Mouse (Mus musculus) lung, adult 18-20 months (tissue): ENCODE results near the gene Ddit4.
A peak's percentile ranks its signal among the peaks of the same experiment; 100 is the strongest.

ENCODE experiments used
- DNase-seq, 2 experiments: peaks; one replicate each; pipeline ENCODE4 v3.0.0; 2022; ENCODE audit warnings: mixed read lengths in 2 of 2

Ddit4 gene

DNA sequence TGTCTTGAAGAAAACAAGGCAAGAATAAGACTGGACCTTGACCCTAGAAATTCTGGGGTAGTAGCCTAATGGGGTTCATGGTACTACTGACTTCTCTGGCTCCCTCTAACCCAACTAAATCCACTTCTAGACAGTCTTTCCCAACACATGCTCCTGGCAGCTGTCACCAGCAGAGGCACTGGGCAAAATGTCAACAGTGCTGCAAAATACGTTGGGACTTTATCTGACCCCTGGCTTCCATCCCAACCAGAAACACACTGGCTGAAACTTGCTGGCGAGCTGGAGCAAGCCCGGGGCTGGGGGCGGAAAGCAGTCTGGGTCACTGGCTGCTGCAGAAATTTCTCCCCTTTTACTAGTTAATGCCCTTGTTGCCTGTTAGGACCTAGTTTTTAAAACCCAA, 35.5 kb downstream of the Ddit4 start:
- peak; percentile 82 to 91 for DNase-seq

DNA sequence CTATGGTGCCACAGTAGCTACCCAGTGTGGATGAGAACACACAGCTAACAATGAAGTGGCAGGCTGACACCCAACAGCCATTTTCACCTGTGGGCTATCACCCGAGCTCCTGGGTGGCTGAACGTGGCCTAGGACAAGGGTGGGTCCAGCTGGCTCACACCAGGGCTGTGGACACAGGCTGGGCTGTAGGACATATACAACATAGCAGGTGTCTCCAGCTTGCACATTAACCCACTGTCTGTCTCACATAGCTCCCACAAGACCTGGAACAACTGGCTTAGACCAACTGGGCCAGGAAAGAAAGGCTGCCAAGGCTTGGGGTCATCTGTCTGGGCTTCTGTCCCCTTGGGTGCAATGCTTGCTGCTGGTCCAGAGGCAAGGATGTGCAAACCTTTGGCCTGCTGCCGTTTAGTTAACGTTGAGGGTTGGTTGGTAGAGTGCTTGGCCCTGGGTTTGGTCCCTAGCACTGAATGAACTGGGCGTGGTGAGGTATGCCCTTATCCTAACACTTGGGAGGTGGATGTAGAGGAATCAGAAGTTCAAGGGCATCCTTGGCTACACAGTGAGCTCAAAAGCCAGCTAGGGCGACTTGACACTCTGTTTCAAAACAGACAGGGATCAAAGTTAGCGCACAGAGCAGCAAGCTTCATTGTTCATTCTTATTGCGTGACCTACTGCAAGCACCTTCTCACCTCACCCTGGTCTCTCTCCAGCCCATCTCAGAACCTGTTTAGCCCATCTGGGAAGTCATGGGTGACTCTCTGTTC, 36.3 kb downstream of the Ddit4 start:
- no peak for DNase-seq

DNA sequence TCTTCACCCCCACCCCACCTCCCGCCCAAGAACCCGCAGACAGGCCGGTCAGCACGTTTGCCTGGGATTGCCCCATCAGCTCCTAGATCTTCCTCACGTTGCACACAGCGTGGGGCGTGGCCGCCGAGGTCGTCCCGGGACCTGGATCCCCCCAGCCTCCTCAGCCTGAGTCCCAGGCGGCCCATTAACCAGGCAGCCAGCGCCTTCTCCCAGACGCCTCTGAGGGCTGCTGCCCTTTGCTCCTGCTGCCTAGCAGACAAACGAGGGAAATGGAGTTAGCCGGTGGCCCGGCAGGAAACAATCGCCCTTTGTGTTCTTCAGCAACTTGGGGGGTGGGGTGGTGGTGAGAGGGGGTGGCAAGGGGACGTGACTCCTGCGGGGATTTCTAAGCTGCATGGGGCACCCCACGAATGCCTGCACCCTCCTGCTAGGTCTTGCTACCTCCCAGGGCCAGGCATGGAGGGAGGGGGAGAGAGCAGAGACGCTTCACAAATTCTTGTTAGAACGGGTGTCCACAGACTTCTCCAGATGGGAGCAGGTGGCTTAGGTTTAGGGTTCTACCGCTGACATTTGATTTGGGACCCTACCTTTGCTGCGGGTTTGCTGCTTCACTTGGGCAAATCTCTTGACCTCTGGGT, 40.0 kb downstream of the Ddit4 start:
- DNase-seq, result peak in 1 of 2 experiments; percentile 53

DNA sequence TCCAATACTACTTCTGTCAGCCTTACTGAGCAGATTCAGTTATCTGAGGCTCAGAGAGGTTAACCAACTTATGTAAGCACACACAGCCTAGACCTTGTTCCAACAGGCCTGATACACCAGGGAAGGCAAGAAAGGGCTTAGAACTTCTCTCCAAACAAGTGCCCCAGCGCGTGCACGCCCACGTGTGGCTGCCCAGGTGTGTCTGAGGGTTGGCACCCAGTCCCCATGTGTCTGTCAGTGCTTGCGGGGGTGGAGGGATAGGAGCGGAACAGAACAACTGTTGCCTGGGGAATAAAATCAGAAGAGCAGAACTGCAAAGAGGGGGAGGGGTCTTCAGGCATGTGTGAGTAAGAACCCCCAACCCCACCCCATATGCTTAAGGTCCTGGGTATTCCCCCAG, 40.5 kb downstream of the Ddit4 start:
- peak in 1 of 2 experiments; percentile 53 for DNase-seq

DNA sequence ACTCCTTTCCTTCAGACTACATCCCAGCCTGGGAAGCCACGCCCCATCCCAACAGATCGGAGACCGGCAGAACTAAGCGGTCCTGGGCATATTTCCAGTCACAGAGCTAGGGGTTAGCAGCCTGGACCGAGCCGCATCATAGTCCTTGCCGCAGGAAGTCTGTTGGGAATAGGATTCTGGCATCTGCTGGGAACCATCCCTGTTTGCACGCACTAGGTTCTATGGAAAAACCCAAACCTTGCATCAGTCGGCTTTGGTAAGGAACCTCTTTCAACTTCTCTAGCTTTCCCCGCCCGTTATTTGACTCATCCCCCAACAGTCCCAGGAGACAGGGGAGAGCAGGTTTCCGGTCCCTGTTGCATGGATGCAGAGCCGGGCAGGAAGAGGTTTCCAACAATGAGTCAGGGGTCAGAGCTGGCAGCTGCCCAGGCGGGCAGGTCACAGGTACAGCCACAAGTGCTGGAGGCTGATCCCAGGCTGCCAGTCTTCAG, 42.2 kb downstream of the Ddit4 start:
- DNase-seq, result peak in 1 of 2 experiments; percentile 50

DNA sequence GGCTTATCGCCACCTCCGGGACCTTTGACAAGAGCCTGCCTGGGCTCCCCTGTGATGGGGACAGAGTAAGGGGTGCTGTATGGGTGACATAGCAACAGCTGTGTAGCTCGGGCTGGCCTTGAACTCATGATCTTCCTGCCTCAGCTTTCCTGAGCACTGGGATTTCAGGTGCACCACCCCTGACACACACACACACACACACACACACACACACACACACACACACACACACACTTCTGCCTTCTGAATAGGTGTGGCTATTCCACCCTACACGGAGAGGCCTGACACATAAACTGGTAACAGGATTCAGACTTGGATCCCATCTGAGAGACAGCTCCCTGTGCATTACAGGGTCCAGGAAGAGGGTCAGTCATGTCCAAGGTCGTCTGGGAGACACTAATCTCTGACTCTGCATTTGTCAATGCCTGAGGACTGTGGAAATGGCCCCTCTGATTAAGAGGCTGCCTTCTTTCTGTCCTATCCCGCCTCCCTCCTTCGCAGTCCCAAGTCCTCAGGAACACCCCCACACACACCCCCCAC, 42.8 kb downstream of the Ddit4 start:
- DNase-seq, result no peak

DNA sequence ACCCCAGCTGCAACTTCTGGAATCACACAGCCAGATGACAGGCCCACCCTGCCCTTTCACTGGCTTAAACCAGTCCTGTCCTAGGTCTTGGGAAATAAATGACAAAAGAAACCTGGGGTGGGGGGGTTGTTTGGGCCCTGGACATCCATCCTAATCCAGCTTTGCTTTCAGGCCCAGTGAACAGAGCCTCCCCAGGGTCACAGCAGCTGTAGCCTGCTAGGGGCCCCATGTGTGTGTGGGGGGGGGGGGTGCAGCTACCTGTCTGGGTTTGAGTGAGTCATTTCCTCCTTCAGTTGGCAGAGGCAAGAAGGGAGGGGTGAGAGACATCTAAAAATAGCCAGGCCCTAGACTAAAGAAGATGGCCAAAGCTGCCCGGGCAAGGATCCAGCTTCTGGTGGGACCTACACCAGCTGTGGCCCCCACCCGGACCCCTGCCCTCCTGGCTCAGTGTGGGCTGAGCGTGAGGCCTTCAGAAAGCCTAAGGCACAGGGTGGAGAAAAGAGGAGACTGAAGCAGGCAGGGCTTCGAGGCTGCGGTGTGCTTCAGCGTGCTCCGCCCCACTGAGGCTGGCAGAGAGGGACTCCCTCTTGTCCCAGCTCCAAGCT, 43.8 kb downstream of the Ddit4 start:
- peak in 1 of 2 experiments; percentile 70 for DNase-seq

DNA sequence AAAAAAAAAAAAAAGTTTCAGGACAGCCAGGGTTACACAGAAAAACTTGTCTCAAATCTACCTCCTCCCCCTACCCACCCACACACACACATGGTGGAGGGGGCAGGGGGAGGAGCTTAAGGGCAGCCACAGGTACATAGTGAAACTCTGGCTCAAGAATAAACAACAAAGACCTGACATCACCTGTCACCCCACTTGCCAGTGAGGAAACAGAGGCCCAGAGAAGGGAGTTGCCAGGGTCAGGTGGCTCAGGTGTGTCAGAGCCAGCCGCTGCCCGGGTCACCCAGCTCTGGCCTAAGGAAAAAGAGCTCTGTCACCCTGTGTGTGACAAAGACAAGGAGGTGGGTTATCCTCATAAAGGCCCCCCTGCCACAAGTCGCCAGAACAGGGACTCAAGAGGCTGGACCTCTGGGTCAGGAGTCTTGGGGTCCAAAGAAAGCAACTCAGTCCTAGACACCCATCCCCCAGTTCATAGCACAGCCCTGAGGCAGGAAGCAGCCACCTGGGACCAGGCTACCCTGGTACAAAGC, 44.5 kb downstream of the Ddit4 start:
- peak in 1 of 2 experiments; percentile 63 for DNase-seq

DNA sequence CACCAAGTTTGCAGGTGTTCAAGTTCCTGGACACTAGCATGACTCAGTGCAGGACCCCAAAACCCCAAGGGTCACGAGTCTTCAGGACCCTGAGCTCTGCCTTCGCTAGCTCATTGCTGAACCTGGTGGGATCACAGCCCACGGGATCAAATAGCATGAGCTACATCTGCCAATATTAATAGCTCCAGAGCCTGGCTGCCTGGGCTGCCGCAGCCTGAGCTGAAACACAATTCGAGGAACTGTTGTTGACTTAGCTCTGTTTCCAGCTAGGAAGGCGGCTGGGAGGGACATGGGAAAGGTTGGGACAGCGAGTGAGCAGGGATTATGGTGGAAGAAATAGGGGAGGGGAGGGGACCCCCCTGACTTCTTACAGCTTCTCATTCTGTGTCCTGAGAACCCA, 48.5 kb downstream of the Ddit4 start:
- no peak for DNase-seq

DNA sequence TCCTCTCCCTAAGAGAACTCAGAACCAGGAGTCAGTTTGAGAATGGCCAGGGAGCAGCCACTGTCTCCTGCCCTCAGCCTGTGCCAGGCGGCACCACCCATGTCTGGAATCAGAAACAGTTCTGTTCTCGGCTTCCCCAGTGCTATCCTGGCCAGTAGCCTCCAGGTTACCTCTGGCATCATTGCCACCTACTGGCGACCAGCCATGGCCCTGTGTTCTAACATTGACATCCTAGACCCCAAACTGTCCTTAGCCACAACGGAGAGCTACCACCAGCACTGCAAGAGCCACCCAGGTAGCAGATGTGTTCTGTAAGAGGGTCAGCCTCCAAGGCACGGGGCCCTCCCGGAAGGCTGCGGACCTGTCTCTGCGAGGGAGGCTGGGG, 49.0 kb downstream of the Ddit4 start:
- no peak for DNase-seq

DNA sequence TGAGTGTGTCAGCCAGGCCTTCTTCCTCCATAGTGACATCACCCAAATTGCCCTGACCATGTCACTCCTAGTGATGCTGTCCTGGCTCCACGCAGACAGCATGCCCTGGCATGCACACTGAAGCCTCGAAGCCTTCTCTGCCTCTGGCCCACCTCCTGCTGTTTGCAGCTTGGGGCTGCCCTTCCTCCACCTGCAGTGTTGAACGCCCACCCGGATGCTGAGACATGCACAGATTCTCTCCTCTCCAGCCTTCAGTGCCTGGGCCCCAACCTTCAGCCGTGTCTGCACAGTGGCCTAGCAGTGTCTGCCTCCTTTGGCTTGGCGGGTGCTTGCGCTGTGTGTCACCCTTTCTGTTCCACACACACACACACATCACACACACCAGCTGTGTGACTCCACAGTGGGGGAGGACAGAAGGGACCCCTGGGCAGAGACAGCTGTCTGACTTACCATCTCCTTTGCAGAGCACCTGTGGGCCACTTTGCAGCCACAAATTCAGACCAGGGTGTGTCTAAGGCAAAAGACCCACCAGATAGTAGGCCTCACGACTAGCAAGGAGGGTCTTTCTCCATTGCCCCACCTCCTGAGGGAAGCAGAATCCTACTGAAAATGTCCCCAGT, 49.5 kb downstream of the Ddit4 start:
- no peak for DNase-seq

DNA sequence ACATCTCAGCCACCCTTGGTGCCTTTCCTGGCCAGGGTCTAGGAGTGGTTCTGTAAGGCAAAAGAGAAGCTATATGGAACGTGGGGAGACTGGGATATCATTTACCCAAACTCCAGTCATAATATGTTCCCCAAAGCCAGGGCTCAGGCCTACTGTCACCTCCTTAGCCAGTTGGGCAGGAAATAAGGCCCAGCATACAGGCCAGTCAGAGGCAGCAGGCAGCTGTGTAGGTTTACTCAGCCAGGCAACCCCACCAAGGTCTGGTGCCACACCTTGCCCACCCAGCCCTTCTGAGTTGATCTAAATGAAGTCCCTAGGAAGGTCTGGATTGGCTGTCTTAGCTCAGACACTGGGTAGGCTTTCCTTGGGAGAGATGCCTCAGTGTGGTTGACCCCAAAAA, 50.2 kb downstream of the Ddit4 start:
- no peak for DNase-seq

DNA sequence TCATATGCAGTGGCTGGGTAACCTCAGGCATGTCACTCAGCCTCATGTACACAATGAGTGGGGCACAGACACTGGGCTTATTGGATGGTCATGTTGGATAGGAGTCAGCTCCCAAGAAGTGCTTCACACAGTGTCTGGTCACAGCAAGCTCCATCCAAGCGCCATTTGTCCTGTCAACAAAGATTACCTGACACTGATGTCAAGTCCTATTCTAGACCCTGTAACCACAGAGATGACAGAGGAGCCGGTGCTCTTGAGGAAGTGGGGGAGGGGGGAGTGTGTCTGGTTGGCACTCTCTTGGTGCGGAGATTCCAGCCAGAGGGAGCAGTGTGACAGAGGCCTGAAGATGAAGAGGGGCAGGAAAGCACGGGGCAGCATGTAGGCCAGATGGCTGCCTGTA, 50.7 kb downstream of the Ddit4 start:
- no peak for DNase-seq

DNA sequence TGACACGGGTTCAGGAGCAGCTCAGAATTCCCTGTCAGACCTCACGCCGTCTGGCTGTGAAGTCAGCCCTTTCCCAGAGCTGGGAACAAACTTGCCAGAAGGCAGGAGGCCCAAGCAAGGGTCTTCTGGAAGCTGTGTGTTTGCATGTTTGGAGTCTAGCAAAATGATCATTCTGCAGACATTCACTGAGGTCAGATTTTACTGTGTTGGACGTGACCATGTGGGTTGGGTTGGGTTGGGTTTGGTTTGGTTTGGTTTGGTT, 51.5 kb downstream of the Ddit4 start:
- no peak for DNase-seq
